Mouse (Mus musculus): Measurements from ENCODE around the gene Dbn1. TPM values are rescaled to one million over a fixed set of nuclear protein-coding genes. Genes with fewer than 3 reads are reported as not detected.

Gene Dbn1
- polyA plus RNA-seq, 1 experiment: 809 TPM

- peak; percentile 79 for DNase-seq (ENCODE audit: low read depth)
- TF ChIP-seq POLR2A (IDR thresholded peaks at IDR 0.05; ENCODE audit: borderline replicate concordance, extremely low read depth, insufficient read depth, insufficient read length, poor library complexity, severe bottlenecking) (peak; percentile 20; the same call in 1 of the 2 replicates), CTCF (IDR thresholded peaks at IDR 0.05; ENCODE audit: borderline replicate concordance, extremely low read depth, insufficient read depth, insufficient read length) (no peak)
Measured at GRCm38 (mm10) chr13:55486916-55487577, 864 bp downstream of the Dbn1 start.

DNA sequence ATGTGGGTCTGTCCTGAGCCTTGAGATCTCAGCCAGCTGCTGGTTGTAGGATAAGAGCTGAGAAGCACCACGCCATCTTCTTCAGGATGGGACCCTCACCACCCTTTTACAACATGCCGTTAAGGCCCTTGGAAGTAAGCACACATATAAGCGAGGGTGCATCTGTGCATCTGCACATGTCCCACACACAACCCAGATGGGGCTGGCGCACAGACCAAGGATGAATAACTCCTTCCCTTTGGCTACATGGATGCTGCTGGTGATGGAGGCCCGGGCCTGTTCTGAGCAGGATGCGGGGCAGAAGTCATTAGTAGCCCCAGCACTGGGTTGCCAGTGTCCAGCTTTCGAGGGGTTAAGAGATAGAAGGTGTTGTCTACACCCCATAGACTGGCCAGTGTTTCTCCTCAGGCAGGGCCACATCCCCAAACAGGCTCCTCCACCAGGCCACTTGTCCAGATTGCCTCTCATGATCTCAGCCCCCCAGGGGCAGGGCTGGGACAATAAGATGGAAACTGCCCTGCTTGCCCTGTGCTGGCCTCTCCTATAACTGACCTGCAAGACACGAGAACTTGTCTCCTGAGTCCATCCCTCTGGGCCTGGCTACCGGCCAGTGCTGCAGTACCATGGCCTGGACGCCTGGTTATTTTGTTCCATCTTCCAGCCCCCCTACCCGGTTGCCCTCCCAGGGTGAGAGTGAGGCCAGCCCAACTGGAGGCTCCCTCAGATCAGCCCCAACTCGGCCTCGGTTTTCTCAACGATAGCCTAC is 1.7 kb downstream of the Dbn1 start:
- no peak for TF ChIP-seq POLR2A (IDR thresholded peaks at IDR 0.05; ENCODE audit: borderline replicate concordance, extremely low read depth, insufficient read depth, insufficient read length, poor library complexity, severe bottlenecking)
- peak; percentile 13; the same call in 1 of the 2 replicates for TF ChIP-seq CTCF (IDR thresholded peaks at IDR 0.05; ENCODE audit: borderline replicate concordance, extremely low read depth, insufficient read depth, insufficient read length)

DNA sequence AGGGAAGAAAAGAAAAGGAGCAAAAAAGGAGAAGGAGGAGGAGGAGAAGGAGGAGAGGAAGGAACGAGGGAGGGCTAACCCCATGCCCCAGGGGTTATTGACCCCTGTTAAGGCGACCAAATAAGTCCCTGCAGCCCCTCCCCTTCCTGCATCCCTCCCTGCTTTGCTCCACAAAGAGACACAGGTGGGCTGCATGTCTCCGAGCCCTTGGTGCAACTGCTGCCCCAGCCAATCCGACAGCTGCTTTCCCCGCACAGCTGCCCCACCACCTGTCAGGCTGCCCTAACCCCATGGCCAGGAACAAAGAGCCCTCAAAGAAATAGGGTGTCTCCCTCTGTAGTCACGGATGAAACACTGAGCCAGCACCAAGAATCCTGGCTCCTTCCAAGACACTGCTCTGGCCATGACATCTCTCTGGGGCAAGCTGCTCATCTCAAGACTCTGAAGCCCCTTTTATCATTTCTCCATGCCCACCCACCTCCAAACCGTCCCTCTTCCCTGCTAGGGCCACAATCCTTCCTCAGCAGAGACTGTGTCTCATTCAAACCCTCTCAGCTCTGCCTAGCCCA is 3.3 kb downstream of the Dbn1 start:
- TF ChIP-seq POLR2A (IDR thresholded peaks at IDR 0.05; ENCODE audit: borderline replicate concordance, extremely low read depth, insufficient read depth, insufficient read length, poor library complexity, severe bottlenecking) (no peak), CTCF (IDR thresholded peaks at IDR 0.05; ENCODE audit: borderline replicate concordance, extremely low read depth, insufficient read depth, insufficient read length) (no peak)
- peak; percentile 70 for DNase-seq (ENCODE audit: low read depth)

More for the DNA sequence above, 1.7 kb downstream of the Dbn1 start:
- no peak for DNase-seq (ENCODE audit: low read depth)

DNA sequence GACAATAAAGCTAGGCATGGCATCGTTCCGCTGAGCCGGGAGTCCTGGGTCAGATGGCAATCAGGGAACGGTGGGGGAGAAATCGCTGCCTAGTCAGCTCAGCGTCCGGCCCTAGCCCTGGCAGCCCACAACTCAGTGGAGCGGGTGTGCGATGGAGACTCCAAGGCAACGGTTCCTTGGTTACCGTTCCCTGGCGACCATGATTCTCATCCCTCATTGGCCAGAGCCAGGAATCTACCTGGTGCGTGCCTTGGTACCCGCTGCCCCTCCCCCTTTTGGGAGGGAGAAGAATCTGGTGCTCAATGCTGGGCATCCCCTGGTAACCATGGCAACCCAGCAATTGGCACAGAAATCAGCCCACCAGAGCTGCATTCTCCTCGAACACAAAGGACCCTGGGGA is 4.3 kb downstream of the Dbn1 start:
- DNase-seq (ENCODE audit: low read depth): peak; percentile 98
- TF ChIP-seq POLR2A (IDR thresholded peaks at IDR 0.05; ENCODE audit: borderline replicate concordance, extremely low read depth, insufficient read depth, insufficient read length, poor library complexity, severe bottlenecking) (no peak), CTCF (IDR thresholded peaks at IDR 0.05; ENCODE audit: borderline replicate concordance, extremely low read depth, insufficient read depth, insufficient read length) (no peak)

DNA sequence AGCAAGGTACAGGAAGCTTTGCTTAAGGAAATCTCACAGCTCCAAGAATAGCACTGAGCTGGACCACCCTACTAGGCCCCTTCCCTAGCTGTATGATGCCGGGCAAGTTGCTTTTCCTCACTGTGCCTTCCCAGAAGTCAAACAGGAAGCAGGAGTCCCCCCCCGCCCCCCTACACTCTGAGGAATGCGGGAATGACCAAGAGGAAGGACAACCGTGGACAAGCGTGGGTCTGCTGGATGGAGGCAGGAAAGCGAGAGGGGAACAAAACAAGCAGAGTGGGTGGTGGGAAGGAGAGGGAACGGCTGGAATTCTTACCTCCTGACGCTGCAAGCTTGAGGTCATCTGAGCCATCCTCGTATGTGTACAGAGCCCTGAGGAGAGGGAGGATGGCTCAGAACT is 4.8 kb downstream of the Dbn1 start:
- no peak for DNase-seq (ENCODE audit: low read depth)
- TF ChIP-seq CTCF (IDR thresholded peaks at IDR 0.05; ENCODE audit: borderline replicate concordance, extremely low read depth, insufficient read depth, insufficient read length): no peak
- no peak for TF ChIP-seq POLR2A (IDR thresholded peaks at IDR 0.05; ENCODE audit: borderline replicate concordance, extremely low read depth, insufficient read depth, insufficient read length, poor library complexity, severe bottlenecking)

DNA sequence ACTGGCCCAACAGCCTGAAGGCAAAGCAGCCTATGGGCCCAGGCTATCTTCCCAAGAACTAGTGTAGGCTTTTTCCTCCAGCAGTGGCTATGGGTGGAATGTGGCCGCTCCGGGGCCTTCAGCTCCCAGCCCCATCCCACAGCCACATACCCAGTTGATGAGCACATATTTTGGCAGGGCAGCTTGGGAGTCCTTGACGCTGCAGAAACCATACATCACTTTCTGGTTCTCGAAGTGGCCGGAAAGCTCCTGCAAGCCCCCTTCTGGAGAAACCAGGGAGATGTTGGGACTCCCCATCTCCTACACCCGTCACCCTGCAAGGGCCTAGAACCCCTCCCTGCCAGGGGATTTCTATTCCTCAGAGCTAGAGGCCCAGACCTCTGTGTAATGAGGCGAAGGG is 5.4 kb downstream of the Dbn1 start:
- TF ChIP-seq CTCF (IDR thresholded peaks at IDR 0.05; ENCODE audit: borderline replicate concordance, extremely low read depth, insufficient read depth, insufficient read length): peak; percentile 0; the same call in 1 of the 2 replicates
- no peak for TF ChIP-seq POLR2A (IDR thresholded peaks at IDR 0.05; ENCODE audit: borderline replicate concordance, extremely low read depth, insufficient read depth, insufficient read length, poor library complexity, severe bottlenecking)
- DNase-seq (ENCODE audit: low read depth): no peak

- DNase-seq (ENCODE audit: low read depth): no peak
- no peak for TF ChIP-seq POLR2A (IDR thresholded peaks at IDR 0.05; ENCODE audit: borderline replicate concordance, extremely low read depth, insufficient read depth, insufficient read length, poor library complexity, severe bottlenecking)
- no peak for TF ChIP-seq CTCF (IDR thresholded peaks at IDR 0.05; ENCODE audit: borderline replicate concordance, extremely low read depth, insufficient read depth, insufficient read length)
Measured at GRCm38 (mm10) chr13:55479929-55480328, 8.0 kb downstream of the Dbn1 start.

DNA sequence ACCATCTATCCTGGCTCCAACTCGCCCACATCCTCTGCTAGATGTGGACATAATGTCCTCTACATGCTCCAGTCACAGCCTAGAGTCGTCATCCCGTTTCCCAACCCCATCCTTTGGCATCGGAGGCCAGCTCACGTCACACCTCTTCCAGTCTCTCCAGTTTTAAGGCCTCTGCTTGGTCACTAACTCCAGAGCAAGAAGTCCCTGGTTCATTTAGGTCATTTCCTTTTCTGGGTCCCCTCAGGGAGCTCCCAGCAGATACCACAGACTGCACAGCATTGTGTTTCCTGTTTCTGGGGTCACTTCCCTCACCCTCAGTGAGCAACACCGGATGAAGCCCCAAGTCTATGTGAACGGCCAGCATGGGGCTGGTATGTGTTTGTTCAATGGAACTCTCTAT is 8.9 kb downstream of the Dbn1 start:
- no peak for DNase-seq (ENCODE audit: low read depth)

GRCm38 (mm10) chr13:55478036-55478435 is 9.9 kb downstream of the Dbn1 start:
- TF ChIP-seq CTCF (IDR thresholded peaks at IDR 0.05; ENCODE audit: borderline replicate concordance, extremely low read depth, insufficient read depth, insufficient read length) (peak; percentile 62; the same call in 1 of the 2 replicates), POLR2A (IDR thresholded peaks at IDR 0.05; ENCODE audit: borderline replicate concordance, extremely low read depth, insufficient read depth, insufficient read length, poor library complexity, severe bottlenecking) (no peak)
- no peak for DNase-seq (ENCODE audit: low read depth)

More for the DNA sequence above, 8.9 kb downstream of the Dbn1 start:
- no peak for TF ChIP-seq CTCF (IDR thresholded peaks at IDR 0.05; ENCODE audit: borderline replicate concordance, extremely low read depth, insufficient read depth, insufficient read length)
- TF ChIP-seq POLR2A (IDR thresholded peaks at IDR 0.05; ENCODE audit: borderline replicate concordance, extremely low read depth, insufficient read depth, insufficient read length, poor library complexity, severe bottlenecking): no peak

DNA sequence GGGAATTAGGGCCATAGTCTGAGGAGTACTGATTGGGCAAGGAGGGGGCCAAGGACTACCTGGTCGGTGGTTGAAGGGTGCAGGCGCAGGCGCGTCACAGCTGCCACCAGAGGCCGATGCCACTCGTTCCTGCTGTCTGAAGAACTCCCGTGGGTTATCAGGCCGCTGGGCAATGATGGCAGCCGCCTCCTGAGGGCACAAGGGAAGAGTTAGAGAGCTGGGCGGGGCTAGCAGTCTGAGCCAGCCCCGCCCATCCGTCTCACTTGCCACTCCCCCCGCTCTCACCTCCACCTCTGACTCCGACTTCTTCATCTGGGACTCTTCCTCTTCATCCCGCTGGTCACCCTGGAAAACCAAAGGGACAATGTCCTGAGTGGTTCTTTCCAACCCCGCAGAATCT is 10.4 kb downstream of the Dbn1 start:
- TF ChIP-seq CTCF (IDR thresholded peaks at IDR 0.05; ENCODE audit: borderline replicate concordance, extremely low read depth, insufficient read depth, insufficient read length) (no peak), POLR2A (IDR thresholded peaks at IDR 0.05; ENCODE audit: borderline replicate concordance, extremely low read depth, insufficient read depth, insufficient read length, poor library complexity, severe bottlenecking) (no peak)
- no peak for DNase-seq (ENCODE audit: low read depth)

DNA sequence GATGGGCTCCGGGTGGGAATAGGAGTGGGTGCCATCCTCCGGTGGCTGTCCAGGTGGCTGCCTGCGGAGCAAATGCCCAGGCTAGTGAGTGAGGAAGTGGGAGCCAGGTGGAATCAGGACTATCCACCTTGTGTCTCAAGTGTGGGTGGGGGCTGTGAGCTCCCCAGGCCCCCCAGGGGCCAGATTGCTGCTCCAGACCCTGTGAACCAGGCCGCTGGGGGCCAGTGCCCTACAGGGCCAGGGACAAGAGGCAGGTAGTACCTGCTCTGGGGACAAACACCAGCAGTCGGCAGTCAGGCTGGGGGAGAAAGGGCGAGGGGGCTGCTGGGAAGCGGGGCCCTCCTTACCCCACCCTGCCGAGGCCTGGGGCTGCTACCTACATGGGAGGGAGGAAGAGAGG is 11.7 kb downstream of the Dbn1 start:
- DNase-seq (ENCODE audit: low read depth): no peak
- TF ChIP-seq POLR2A (IDR thresholded peaks at IDR 0.05; ENCODE audit: borderline replicate concordance, extremely low read depth, insufficient read depth, insufficient read length, poor library complexity, severe bottlenecking) (no peak), CTCF (IDR thresholded peaks at IDR 0.05; ENCODE audit: borderline replicate concordance, extremely low read depth, insufficient read depth, insufficient read length) (no peak)

Data from brain, embryonic 14.5 days (tissue).